Mouse (Mus musculus): ENCODE results near the gene Kifap3. TPM values are rescaled to one million over a fixed set of nuclear protein-coding genes. Genes with fewer than 3 reads are reported as not detected.

Gene Kifap3
- polyA plus RNA-seq, 1 experiment, result 123 TPM

DNA sequence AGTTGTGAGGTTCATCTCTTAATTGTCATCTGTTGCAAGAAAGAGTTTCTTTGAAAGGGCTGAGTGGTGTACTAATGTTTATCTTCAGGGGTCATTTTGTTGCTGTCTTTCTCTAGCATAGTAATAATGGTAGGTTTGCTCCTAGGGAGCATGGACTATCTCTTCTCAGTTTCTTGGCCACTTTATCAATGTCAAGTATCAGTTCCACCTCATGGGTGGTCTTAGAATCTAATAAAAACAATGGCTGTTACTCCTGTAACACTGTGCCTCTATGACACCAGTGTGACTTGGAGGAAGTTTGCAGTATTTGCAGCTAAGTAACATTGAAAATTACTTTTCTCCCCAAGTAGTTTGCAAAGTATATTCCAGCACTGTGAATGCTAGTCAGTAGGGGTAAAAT is 110.2 kb downstream of the Kifap3 start:
- Histone ChIP-seq H3K4me1 (ENCODE audit: control insufficient read depth, insufficient read depth, low read length) (no peaks in the 10 kb centered on the region; the same call in 1 of the 2 replicates), H3K4me3 (ENCODE audit: insufficient read depth, low read length) (no peak overlapping the region), H3K27ac (ENCODE audit: insufficient read depth, low read length) (no peak overlapping the region)
- no peak for TF ChIP-seq CTCF (IDR thresholded peaks at IDR 0.05; ENCODE audit: extremely low read depth, insufficient read depth, low read length)
- TF ChIP-seq POLR2A (IDR thresholded peaks at IDR 0.05; ENCODE audit: extremely low read depth, insufficient read depth, low read length), result no peak

DNA sequence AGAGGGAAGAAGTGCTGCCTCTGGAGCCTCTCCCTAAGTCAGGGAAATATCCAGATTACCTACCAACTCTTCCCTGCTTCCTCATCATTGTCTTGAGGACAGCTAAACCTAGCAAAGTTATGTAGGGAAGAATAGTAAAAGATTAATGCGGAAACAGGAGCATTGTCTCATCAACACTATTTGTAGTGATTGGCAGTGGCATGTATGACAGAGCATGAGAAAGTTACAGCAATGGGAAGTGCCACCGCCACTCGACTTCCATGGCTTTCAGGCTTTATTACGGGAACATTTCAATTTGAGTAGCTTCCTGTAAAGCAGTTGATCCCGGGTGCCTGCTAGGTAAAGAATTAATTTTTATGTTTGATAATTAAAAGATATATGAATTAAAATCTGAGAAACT is 113.9 kb downstream of the Kifap3 start:
- no peaks in the 10 kb centered on the region; the same call in 1 of the 2 replicates for H3K4me1 ChIP-seq (ENCODE audit: control insufficient read depth, insufficient read depth, low read length)
- no peak for TF ChIP-seq POLR2A (IDR thresholded peaks at IDR 0.05; ENCODE audit: extremely low read depth, insufficient read depth, low read length)
- no peak for TF ChIP-seq CTCF (IDR thresholded peaks at IDR 0.05; ENCODE audit: extremely low read depth, insufficient read depth, low read length)
- H3K27ac ChIP-seq (ENCODE audit: insufficient read depth, low read length), result no peak overlapping the region
- H3K4me3 ChIP-seq (ENCODE audit: insufficient read depth, low read length), result no peak overlapping the region

DNA sequence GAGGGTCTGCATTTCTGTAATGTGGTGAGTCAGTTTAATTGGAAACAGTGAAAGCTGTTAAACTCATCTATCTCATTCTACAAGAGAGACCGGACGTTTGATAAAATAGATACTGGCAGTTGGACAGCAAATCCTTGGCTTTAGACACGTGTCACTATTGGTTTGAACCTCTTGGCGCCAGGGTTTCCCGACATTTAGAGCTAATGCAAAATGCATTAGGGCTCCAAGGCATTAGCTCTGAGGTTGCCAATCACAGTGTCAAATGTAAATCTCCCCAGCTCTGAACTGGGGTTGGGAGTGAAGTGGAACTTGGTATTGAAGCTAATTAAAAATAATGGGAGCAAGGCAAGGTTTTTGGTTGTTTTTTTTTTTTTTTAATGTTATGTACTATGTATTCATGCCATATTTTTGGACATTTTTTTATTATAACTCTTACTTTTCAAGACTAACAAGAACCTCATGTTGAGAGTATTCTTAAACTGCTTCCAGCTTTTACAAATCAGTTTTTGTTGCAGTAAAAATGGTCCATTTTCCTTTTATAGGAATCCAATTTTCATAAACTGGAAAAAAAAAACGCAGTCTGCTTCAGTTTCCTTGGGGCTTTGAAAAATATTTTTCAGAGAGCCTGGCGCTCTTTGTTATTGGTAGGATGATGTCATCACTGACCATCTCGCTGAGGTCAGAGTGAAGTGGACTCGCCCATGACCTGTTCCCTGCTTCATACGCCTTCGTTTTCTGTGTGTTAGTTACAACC is 114.6 kb downstream of the Kifap3 start:
- H3K4me3 ChIP-seq (ENCODE audit: insufficient read depth, low read length), result no peak overlapping the region
- no peak overlapping the region for H3K27ac ChIP-seq (ENCODE audit: insufficient read depth, low read length)
- H3K4me1 ChIP-seq (ENCODE audit: control insufficient read depth, insufficient read depth, low read length), result no peaks in the 10 kb centered on the region; the same call in 1 of the 2 replicates
- TF ChIP-seq POLR2A (IDR thresholded peaks at IDR 0.05; ENCODE audit: extremely low read depth, insufficient read depth, low read length) (no peak), CTCF (IDR thresholded peaks at IDR 0.05; ENCODE audit: extremely low read depth, insufficient read depth, low read length) (no peak)

DNA sequence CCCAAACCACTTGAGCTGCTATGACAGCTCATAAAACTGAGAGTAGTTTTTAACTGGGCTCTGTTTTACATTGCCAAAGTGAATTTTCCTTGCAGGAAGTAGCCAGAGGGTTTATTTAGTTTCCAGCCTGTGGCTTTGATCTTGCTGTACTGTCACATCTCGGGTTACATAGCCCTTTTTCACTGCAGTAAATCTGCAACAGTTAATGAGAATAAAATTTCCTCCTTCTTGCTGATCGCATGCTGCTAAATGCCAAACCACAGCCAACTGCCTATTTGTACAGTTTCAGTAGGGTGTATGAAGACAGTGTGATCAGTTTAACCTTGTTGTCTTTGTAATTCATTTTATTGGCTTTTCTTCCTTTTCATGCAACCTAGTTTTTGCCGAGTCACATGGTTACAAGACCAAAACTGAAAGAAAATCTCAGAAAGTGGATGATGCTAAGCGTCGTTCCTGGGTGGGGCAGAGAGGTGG is 118.9 kb downstream of the Kifap3 start:
- H3K4me1 ChIP-seq (ENCODE audit: control insufficient read depth, insufficient read depth, low read length), result no peaks in the 10 kb centered on the region; the same call in 1 of the 2 replicates
- no peak overlapping the region for H3K27ac ChIP-seq (ENCODE audit: insufficient read depth, low read length)
- H3K4me3 ChIP-seq (ENCODE audit: insufficient read depth, low read length), result no peak overlapping the region
- TF ChIP-seq POLR2A (IDR thresholded peaks at IDR 0.05; ENCODE audit: extremely low read depth, insufficient read depth, low read length), result no peak
- TF ChIP-seq CTCF (IDR thresholded peaks at IDR 0.05; ENCODE audit: extremely low read depth, insufficient read depth, low read length), result no peak

GRCm38 (mm10) chr1:163899575-163899974 is 120.2 kb downstream of the Kifap3 start:
- Histone ChIP-seq H3K4me3 (ENCODE audit: insufficient read depth, low read length) (no peak overlapping the region), H3K4me1 (ENCODE audit: control insufficient read depth, insufficient read depth, low read length) (no peaks in the 10 kb centered on the region), H3K27ac (ENCODE audit: insufficient read depth, low read length) (no peak overlapping the region)
- no peak for TF ChIP-seq POLR2A (IDR thresholded peaks at IDR 0.05; ENCODE audit: extremely low read depth, insufficient read depth, low read length)
- TF ChIP-seq CTCF (IDR thresholded peaks at IDR 0.05; ENCODE audit: extremely low read depth, insufficient read depth, low read length), result no peak

DNA sequence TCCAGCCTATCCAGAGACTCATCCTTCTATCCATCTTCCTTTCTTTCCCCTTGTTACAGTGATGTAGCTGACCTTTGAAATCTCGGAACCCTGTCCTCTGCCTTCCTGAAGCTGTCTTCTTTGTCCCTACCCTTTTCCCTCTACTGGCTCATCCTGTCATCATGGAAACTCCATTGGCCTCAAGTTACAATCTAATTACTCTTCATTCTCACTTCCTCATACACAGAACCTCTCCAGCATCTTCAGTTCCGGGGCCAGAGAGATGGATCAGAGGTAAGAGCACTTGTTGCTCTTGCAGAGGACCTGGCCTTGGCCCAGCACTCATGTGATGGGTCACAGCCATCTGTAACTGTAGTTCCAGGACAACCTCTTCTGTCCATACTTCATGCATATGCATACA is 120.8 kb downstream of the Kifap3 start:
- no peak overlapping the region for H3K27ac ChIP-seq (ENCODE audit: insufficient read depth, low read length)
- TF ChIP-seq CTCF (IDR thresholded peaks at IDR 0.05; ENCODE audit: extremely low read depth, insufficient read depth, low read length), result no peak
- TF ChIP-seq POLR2A (IDR thresholded peaks at IDR 0.05; ENCODE audit: extremely low read depth, insufficient read depth, low read length), result no peak
- H3K4me3 ChIP-seq (ENCODE audit: insufficient read depth, low read length), result no peak overlapping the region
- no peaks in the 10 kb centered on the region for H3K4me1 ChIP-seq (ENCODE audit: control insufficient read depth, insufficient read depth, low read length)

DNA sequence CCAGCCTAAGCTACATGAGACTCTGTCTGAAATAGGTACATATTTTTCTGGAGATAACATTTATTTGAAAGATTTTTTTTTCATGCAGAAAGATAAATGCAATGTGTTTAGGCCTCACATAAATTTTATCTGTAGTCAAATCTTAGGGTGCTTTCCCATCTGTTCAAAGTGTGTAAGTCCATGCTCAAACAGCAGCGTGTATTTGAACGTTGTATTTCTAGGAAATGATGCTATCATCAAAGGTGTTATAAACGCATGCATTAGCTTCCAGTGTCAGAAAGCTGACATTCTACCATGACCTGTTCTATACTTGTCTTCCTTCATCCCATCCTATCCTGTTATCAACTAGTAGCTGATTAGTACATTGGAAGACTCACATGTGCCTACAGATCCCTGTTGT is 124.0 kb downstream of the Kifap3 start:
- no peaks in the 10 kb centered on the region for H3K4me1 ChIP-seq (ENCODE audit: control insufficient read depth, insufficient read depth, low read length)
- no peak overlapping the region for H3K27ac ChIP-seq (ENCODE audit: insufficient read depth, low read length)
- TF ChIP-seq CTCF (IDR thresholded peaks at IDR 0.05; ENCODE audit: extremely low read depth, insufficient read depth, low read length), result no peak
- no peak for TF ChIP-seq POLR2A (IDR thresholded peaks at IDR 0.05; ENCODE audit: extremely low read depth, insufficient read depth, low read length)

GRCm38 (mm10) chr1:163907007-163907811 is 127.8 kb downstream of the Kifap3 start:
- Histone ChIP-seq H3K27ac (ENCODE audit: insufficient read depth, low read length) (no peak overlapping the region), H3K4me1 (ENCODE audit: control insufficient read depth, insufficient read depth, low read length) (no peaks in the 10 kb centered on the region), H3K4me3 (ENCODE audit: insufficient read depth, low read length) (no peak overlapping the region)
- TF ChIP-seq CTCF (IDR thresholded peaks at IDR 0.05; ENCODE audit: extremely low read depth, insufficient read depth, low read length), result no peak

More for the DNA sequence above, 124.0 kb downstream of the Kifap3 start:
- no peak overlapping the region for H3K4me3 ChIP-seq (ENCODE audit: insufficient read depth, low read length)

- Histone ChIP-seq H3K4me3 (ENCODE audit: insufficient read depth, low read length) (no peak overlapping the region), H3K27ac (ENCODE audit: insufficient read depth, low read length) (no peak overlapping the region)
- TF ChIP-seq CTCF (IDR thresholded peaks at IDR 0.05; ENCODE audit: extremely low read depth, insufficient read depth, low read length) (no peak), POLR2A (IDR thresholded peaks at IDR 0.05; ENCODE audit: extremely low read depth, insufficient read depth, low read length) (no peak)
Observed at GRCm38 (mm10) chr1:163908389-163908788, 129.0 kb downstream of the Kifap3 start.

More at GRCm38 (mm10) chr1:163908389-163908788, 129.0 kb downstream of the Kifap3 start:
- H3K4me1 ChIP-seq (ENCODE audit: control insufficient read depth, insufficient read depth, low read length), result no peaks in the 10 kb centered on the region
